Mouse (Mus musculus) liver, embryonic 16.5 days (tissue): ENCODE results near the gene Scn3a. TPM values are rescaled to one million over a fixed set of nuclear protein-coding genes. Genes with fewer than 3 reads are reported as not detected.

Experiments
- ATAC-seq: fragments of 200-750 bp; cut with Nextera tagmentation; 2 replicates; pipeline ENCODE4 v1.8.0; 2017; ENCODE audit warnings: low read depth, mild to moderate bottlenecking, moderate number of reproducible peaks, moderate library complexity
- H3K27ac ChIP-seq: fragments of 300-500 bp; sonication (generic); 2 replicates; pipeline ENCODE4 v1.5.1; 2014; ENCODE audit warnings: mild to moderate bottlenecking, low read length
- H3K27me3 ChIP-seq: fragments of 300-500 bp; sonication (generic); 2 replicates; pipeline ENCODE4 v1.6.1; 2014; ENCODE audit warnings: low read depth, low read length, mixed read lengths; ENCODE audit not compliant: control insufficient read depth, insufficient read depth
- H3K36me3 ChIP-seq: fragments of 300-500 bp; sonication (generic); 2 replicates; pipeline ENCODE4 v1.6.1; 2014; ENCODE audit warnings: mild to moderate bottlenecking; ENCODE audit not compliant: control insufficient read depth, insufficient read depth
- H3K4me1 ChIP-seq: fragments of 300-500 bp; sonication (generic); 2 replicates; pipeline ENCODE4 v1.6.1; 2014; ENCODE audit warnings: low read depth, low read length, mixed read lengths; ENCODE audit not compliant: control insufficient read depth
- H3K4me2 ChIP-seq: fragments of 300-500 bp; sonication (generic); 2 replicates; pipeline ENCODE4 v1.6.1; 2014; ENCODE audit warnings: low read depth, low read length, mixed read lengths
- H3K4me3 ChIP-seq: fragments of 300-500 bp; sonication (generic); 2 replicates; pipeline ENCODE4 v1.5.1; 2014; ENCODE audit warnings: low read depth, mild to moderate bottlenecking, low read length
- H3K9ac ChIP-seq: fragments of 300-500 bp; sonication (generic); 2 replicates; pipeline ENCODE4 v1.6.1; 2014; ENCODE audit warnings: low read depth, low read length
- H3K9me3 ChIP-seq: fragments of 300-500 bp; sonication (generic); replicated peaks from 2 replicates; pipeline ENCODE4 v1.6.1; 2016; ENCODE audit warnings: low read length; ENCODE audit not compliant: control insufficient read depth
- WGBS: fragments of 180-500 bp; shearing (Covaris S2); extraction: QIAGEN DNeasy Blood & Tissue Kit; methylation state at CpG from one replicate; pipeline ENCODE4 v1.1.7; 2014; ENCODE audit not compliant: insufficient replicate concordance; 5-methylcytosine and 5-hydroxymethylcytosine counted together
- polyA plus RNA-seq: library from polyadenylated mRNA; unstranded; fragments of >200 nt; fragmentation: Nextera tagmentation; extraction: Ambion mirVana; gene quantifications from 2 replicates; pipeline ENCODE4 v1.2.1, GENCODE M21; 2015

The Scn3a gene
- polyA plus RNA-seq, 1 experiment from 2014 or later = 0.24 TPM

DNA sequence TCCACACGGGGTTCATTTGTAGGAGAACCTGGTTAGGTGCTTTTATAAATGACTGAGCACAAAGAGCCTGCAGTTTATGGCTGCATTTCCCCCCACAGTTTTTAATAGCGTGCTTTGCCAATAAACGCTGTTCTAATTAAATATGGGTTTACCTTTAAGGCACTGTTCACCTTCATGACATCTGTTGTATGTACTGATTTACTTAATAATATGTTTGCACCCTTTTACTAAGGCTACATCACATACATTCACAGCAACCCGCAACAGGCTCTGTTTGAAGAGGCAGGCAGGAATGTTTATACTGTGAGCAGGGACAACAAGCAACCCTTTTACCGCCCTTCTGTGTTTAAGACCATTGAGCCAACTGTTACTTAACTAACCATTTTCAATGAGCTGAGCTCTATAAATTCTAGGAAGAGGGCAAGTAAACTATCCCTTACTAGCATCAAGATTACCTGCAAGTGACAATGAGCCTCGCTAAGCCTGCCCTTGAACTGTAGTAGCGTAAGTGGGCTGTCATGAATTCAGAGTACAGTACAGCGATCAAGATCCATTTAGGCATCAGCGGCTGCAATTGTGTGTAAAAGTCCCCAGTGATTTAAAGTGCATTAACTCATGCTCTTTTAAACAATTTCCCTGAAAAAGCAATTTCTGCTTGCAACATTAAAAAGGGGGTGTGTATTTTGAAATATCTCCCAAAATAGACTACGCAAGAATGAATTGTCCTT lies 35.1 kb downstream of the Scn3a start:
- H3K4me1 ChIP-seq = no peaks in the 10 kb centered on the region
- 65% methylated on average over 10 of the region's 10 CpGs for WGBS
- no peak overlapping the region for H3K9ac ChIP-seq
- no peak for ATAC-seq
- no peak overlapping the region for H3K4me3 ChIP-seq
- H3K36me3 ChIP-seq = no peaks in the 10 kb centered on the region
- H3K27me3 ChIP-seq = no peaks in the 10 kb centered on the region
- H3K4me2 ChIP-seq = no peak overlapping the region
- H3K9me3 ChIP-seq = no peaks in the 10 kb centered on the region
- H3K27ac ChIP-seq = no peak overlapping the region

DNA sequence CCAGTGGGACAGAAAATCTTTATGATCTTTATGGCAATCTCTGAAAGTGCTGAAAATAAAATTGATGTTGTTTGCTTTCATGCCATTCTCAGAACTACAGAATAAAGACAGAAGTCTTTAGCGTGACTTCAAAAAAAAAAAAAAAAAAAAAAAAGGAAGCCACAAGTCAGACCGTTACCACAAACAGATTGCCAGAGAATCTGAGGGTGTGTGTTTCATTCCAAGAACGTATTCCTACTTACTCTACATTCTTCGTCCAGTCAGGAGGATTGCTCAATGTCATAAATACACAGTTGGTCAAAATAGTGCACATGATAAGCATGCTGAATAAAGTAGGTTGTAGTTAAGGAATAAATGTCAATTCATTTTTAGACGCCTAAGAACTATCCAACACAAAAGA lies 38.3 kb downstream of the Scn3a start:
- Histone ChIP-seq H3K27ac (no peak overlapping the region), H3K9me3 (no peaks in the 10 kb centered on the region), H3K4me3 (no peak overlapping the region), H3K9ac (no peak overlapping the region), H3K36me3 (no peaks in the 10 kb centered on the region), H3K27me3 (no peaks in the 10 kb centered on the region), H3K4me1 (no peaks in the 10 kb centered on the region), H3K4me2 (no peak overlapping the region)
- ATAC-seq = no peak
- 18% methylated on average over 5 of the region's 5 CpGs for WGBS

DNA sequence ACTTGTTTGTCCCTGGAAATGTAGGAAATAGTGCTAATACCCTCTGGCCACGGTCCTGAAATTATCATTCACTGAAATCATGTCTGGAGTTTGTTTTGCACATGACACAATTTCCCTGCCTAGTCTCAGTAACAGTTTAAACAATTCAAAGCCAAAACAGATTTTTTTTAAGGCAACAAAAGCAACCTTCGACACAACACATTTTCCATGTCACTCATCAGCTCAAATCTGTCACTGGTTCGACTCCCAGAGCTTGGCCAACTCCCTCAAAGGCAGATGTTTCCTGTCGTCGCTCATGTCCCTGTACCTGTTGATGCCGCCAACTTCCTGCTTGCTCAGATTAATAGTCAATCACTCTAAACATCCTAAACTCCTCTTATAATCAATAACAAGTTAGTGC lies 50.7 kb downstream of the Scn3a start:
- Histone ChIP-seq H3K4me3 (no peak overlapping the region), H3K4me1 (no peaks in the 10 kb centered on the region), H3K36me3 (no peaks in the 10 kb centered on the region), H3K4me2 (no peak overlapping the region), H3K27me3 (no peaks in the 10 kb centered on the region), H3K9ac (no peak overlapping the region), H3K27ac (no peak overlapping the region), H3K9me3 (no peaks in the 10 kb centered on the region)
- WGBS = 25% methylated on average over 6 of the region's 6 CpGs
- ATAC-seq = no peak

DNA sequence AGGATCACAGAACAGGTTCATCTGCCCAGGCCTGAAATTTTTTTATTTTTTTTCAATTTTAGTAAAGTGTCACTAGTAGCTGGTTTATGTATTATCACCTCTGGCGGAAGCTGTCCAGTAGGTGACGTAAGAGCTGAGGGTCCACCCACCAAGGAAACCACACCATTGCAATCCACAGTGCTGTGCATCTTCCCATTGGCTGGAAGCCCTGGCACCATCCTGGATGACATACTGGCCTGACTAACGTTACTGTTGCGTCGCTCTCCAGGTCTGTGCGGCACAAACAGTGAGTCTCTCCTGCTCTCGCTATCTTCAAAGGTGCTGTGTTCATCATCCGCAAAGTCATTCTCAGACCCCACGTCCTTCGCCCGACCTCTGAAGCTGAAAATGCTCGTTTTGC lies 59.2 kb downstream of the Scn3a start:
- no peaks in the 10 kb centered on the region for H3K36me3 ChIP-seq
- no peaks in the 10 kb centered on the region for H3K4me1 ChIP-seq
- H3K27me3 ChIP-seq = no peaks in the 10 kb centered on the region
- no peak overlapping the region for H3K4me3 ChIP-seq
- no peak overlapping the region for H3K4me2 ChIP-seq
- 70% methylated on average over 12 of the region's 12 CpGs for WGBS
- no peak overlapping the region for H3K9ac ChIP-seq
- ATAC-seq = no peak
- no peak overlapping the region for H3K27ac ChIP-seq
- H3K9me3 ChIP-seq = no peaks in the 10 kb centered on the region

DNA sequence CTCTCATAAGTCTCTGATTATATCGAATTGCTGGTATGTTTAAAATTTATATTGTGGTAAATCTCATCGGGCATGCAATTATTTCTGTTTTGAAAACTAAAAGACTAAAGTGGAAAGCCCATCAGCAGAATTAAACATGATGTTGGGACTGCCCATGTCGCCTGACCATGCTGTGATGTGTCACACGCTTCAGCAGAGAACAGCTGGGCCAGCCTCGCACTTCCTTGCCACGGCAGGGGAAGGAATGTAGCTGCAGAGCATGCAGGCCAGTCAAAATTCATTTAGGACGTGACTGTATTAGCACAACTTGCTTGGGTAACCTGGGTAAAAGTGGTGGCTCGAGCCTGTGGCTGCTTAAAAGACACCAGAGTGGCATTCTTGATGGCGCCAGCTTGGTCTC lies 77.0 kb downstream of the Scn3a start:
- Histone ChIP-seq H3K4me3 (no peak overlapping the region), H3K27me3 (no peaks in the 10 kb centered on the region), H3K4me2 (no peak overlapping the region), H3K9me3 (no peaks in the 10 kb centered on the region), H3K4me1 (no peaks in the 10 kb centered on the region), H3K36me3 (no peaks in the 10 kb centered on the region), H3K27ac (no peak overlapping the region), H3K9ac (no peak overlapping the region)
- ATAC-seq = no peak
- 59% methylated on average over 9 of the region's 9 CpGs for WGBS

DNA sequence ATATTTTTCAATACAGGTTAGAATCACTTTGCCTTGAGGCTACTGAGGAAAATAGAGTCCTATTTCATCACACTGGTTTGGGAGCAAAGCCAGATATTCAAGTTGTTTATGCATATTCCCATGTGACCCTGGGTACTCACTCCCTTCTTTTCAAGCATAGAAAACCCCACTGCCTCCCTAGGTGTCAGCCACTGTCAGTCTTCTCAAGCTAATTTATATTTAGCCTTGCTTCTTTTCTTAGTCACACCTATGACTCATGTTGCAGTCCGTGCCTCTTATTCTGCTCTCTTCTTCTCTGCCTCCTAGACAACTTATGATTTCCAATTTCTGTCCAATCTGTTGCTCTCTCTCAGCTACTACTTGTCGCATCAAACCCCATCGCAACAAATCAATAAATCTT lies 84.0 kb downstream of the Scn3a start:
- no peaks in the 10 kb centered on the region for H3K4me1 ChIP-seq
- H3K9ac ChIP-seq = no peak overlapping the region
- H3K4me3 ChIP-seq = no peak overlapping the region
- 69% methylated on average over 3 of the region's 3 CpGs for WGBS
- no peaks in the 10 kb centered on the region for H3K36me3 ChIP-seq
- H3K27me3 ChIP-seq = no peaks in the 10 kb centered on the region
- H3K4me2 ChIP-seq = no peak overlapping the region
- ATAC-seq = no peak
- H3K9me3 ChIP-seq = no peaks in the 10 kb centered on the region
- H3K27ac ChIP-seq = no peak overlapping the region

DNA sequence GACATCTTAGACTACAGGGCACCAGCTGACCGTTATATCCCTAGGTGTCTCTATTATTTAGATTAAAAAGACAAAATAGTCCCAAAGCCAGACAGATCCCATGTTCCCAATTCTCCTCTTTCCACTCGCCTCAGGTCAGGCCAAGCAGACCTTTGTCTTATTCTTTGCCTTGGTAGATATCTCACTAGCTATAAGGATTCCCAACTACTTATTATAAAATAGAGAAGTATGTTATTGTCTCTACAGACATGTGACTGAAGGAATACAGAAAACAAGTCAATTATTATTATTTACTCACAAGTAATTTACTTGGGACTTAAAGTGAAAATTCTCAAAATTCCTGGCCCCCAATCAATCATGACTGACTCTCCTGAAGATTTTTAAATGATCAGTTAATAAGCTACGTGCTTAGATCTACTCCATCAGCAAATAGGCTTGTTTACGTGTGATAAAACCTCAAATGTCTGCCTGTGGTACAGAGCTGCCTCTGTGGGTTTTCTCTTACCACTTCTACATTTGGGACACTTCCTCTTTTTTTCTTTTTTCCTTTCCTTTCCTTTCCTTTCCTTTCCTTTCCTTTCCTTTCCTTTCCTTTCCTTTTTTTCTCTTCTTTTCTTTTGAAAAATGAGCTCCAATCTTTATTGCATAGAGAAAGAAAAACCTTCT lies 86.3 kb downstream of the Scn3a start:
- Histone ChIP-seq H3K9ac (no peak overlapping the region), H3K4me1 (no peaks in the 10 kb centered on the region), H3K36me3 (no peaks in the 10 kb centered on the region), H3K4me3 (no peak overlapping the region), H3K9me3 (no peaks in the 10 kb centered on the region), H3K27ac (no peak overlapping the region), H3K27me3 (no peaks in the 10 kb centered on the region), H3K4me2 (no peak overlapping the region)
- WGBS = 26% methylated on average over 4 of the region's 4 CpGs
- ATAC-seq = no peak

DNA sequence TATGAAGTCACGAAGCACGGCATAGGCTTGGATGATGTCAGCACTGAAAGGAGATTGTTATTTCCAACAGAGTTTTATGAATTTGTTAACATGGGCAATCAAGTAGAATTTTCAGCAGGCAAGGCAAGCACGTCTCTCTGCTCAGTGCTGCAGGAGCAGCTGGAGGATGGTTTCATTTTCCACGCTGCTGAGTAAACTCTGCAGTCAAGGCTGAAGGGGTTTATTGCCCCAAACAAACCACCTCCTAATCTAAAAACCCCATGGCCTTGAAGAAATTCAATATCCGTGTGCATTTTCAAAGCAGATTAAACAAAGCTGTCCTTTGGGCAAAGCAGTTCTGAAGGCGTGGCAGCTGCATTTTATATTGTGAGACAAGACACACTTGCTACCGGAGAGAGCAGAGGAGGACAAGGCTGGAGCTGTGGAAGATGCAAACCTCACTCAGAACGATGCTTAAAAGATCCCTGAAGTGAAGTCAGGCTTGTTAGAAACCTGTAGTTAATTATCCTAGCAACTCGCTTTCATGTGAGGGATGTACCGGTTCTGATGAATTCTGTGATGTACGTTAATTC lies 96.0 kb downstream of the Scn3a start:
- no peaks in the 10 kb centered on the region for H3K4me1 ChIP-seq
- no peaks in the 10 kb centered on the region for H3K36me3 ChIP-seq
- no peak overlapping the region for H3K27ac ChIP-seq
- 58% methylated on average over 11 of the region's 11 CpGs for WGBS
- H3K27me3 ChIP-seq = no peaks in the 10 kb centered on the region
- H3K9ac ChIP-seq = no peak overlapping the region
- no peak overlapping the region for H3K4me3 ChIP-seq
- ATAC-seq = no peak
- H3K9me3 ChIP-seq = no peaks in the 10 kb centered on the region
- no peak overlapping the region for H3K4me2 ChIP-seq

DNA sequence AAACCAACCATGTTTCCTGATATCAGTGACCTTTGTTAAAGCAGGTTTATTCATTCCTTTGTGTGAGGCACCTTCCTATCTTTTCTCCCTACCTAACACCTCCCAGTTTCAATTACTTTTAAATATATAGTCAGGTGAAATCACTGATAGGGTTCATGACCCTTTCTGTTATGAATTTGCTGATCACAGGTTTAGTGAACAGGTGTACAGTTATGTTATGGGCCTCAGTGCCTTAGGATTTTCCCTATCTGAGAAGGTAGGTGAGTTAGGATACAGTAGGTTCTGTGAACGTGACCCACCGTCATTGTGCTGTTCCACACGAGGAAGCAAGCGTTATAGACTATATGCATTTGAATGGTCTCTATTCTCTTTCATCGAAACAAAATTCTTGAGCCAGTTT lies 101.7 kb downstream of the Scn3a start:
- Histone ChIP-seq H3K27me3 (no peaks in the 10 kb centered on the region), H3K27ac (no peak overlapping the region), H3K4me2 (no peak overlapping the region), H3K36me3 (no peaks in the 10 kb centered on the region), H3K9ac (no peak overlapping the region), H3K4me1 (no peaks in the 10 kb centered on the region), H3K4me3 (no peak overlapping the region), H3K9me3 (no peaks in the 10 kb centered on the region)
- no peak for ATAC-seq
- 68% methylated on average over 5 of the region's 5 CpGs for WGBS
